Mouse (Mus musculus): Measurements from ENCODE around the gene B3galnt1.
"Not testable (repeated sequence)": the region's sequence is repeated elsewhere in the genome, so short reads cannot be mapped to it uniquely, and the experiment has no call there.

Gene B3galnt1

DNA sequence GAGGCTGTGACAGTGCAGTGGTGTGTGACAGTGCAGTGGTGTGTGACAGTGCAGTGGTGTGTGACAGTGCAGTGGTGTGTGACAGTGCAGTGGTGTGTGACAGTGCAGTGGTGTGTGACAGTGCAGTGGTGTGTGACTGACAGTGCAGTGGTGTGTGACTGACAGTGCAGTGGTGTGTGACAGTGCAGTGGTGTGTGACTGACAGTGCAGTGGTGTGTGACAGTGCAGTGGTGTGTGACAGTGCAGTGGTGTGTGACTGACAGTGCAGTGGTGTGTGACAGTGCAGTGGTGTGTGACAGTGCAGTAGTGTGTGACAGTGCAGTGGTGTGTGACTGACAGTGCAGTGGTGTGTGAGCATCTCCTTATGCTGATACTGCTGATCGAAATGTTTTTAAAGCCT, 33.2 kb downstream of the B3galnt1 start:
- not testable (repeated sequence) for DNase-seq (ENCODE audit: low read depth, low spot score)

DNA sequence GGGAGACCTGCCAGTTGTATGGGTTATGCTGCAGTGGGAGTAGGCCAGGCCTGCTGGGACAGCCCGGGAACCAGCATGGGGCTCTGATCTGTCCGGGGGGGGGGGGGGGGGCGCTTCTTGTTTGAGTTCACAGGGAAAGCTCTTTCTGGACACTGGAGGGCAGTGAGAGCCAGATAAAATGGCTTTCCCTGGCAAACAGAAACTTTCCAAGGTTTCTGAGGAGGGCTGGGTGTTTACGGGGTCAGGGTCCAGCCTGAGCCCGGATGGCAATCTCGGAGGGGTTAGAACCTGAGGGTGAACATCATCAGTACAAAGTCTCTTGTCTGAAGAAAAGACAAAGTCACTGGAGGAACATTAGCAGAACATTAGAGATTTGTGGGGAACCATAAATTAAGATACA, 35.4 kb downstream of the B3galnt1 start:
- no peak for DNase-seq (ENCODE audit: low read depth, low spot score)

DNA sequence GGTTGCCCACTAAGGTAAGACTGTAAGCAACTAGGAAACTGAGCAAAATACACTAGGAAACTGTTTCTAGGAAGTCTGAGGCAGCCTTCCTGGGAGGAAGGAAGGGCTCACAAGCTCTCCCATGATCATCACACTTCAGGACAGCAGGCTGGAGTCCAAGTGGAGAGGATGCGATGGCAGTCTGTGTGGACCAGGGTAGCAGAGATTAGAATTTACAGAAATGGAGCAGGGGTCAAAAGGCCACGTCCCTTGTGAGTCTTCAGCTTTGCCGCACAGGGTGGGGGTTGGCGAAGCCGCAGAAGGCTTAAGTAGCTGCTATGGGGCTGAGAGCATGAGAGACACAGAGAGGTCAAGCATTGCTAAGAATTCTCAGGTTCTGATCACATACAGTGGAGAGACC, 37.1 kb downstream of the B3galnt1 start:
- no peak for DNase-seq (ENCODE audit: low read depth, low spot score)

DNA sequence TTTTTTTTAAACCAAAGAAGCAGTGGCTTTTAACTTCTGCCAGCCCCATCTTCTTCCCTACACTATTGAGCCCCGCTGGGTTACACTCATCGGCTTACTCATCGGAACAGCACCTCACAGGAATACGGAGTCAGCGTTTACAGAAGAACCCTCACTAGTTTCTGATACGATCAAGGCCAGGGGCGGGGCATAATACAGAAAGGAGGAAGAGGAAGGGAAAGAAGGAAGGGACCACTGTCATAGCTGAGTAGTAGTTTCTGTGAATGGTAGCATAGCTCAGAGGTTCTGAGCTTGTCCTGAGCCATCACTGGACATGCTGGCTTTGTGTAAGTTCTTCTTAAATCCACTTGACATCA, 38.8 kb downstream of the B3galnt1 start:
- DNase-seq (ENCODE audit: low read depth, low spot score), result no peak

DNA sequence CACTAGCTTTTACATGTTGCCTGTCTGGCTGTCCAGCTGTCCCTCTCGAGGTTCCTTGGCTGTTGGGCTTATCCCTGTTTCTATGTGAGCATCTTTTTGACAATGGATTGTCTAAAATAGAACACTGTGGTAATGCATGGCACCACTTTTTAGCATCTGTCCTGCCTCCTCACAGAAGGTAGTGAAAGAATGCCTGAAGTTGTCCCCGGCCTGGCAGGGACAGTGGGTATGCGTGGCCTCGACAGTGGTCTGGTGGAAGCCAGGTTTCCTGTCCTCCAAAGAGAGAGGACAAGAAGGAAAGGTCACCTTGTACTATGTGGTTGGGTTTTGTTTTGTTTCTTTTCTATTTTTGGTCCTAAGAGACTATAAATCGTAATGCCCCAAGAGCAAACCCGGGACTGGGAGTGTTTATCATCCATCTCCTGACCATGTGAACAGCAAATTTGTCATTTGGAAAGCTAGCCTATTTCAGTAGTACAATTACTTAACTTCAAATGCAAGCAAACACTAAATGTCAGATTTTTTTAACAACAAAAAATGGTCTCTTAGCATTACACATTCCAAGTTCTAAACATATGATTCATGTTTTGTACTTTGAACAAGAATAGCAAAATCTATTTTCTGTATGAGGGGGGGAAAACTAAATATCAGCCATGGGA, 39.3 kb downstream of the B3galnt1 start:
- DNase-seq (ENCODE audit: low read depth, low spot score), result no peak

DNA sequence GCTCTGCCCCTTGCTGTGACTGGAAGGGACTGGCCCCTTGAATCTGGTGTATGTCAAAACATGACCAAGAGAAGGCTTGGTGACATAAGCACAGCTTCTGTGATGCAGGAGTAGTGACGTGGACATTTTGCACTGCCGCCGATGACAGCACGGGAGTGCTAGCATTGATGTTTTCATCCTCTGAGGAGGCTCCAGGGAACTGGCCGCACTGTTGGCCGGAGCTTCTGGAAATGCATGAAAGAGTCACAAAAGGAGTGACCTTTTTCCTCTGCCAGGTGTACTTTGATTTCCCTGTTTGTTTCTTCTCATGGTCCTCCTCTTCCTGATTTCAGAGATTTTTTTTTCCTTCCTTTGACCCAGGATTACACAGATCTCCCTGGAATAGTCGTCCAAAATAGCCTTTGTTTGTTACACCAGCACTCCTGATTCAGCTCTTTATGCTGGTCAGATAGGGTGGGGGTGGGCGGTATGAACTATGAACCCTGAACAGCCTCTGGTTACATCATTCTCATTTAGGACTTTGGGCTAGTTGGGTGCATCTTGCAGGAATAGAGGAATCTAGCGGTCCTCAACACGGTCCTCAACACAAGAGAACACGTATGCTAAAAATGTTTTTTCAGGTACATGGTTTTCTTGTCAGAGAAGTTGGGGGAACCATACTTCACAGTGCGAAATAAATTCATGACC, 42.5 kb downstream of the B3galnt1 start:
- DNase-seq (ENCODE audit: low read depth, low spot score), result no peak

DNA sequence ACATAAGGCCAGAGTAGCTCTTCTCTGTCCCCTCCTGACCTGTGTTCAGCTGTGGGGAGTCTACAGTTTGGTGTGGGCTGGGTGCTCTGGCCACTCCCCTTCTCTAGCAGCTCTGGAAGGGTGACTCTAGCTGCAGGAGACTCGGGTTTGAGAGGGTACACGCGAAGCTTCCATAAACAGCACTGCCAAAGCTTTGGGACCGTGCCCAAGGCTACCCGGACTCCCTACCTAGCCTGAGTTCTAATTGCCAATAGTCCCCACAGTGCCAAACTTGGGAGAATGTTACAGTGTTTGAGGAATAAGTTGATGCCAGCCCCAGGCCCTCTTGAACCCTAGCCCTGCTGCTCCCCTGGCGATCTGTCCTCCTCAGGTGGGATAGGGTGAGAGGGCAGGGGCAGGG, 43.2 kb downstream of the B3galnt1 start:
- no peak for DNase-seq (ENCODE audit: low read depth, low spot score)

DNA sequence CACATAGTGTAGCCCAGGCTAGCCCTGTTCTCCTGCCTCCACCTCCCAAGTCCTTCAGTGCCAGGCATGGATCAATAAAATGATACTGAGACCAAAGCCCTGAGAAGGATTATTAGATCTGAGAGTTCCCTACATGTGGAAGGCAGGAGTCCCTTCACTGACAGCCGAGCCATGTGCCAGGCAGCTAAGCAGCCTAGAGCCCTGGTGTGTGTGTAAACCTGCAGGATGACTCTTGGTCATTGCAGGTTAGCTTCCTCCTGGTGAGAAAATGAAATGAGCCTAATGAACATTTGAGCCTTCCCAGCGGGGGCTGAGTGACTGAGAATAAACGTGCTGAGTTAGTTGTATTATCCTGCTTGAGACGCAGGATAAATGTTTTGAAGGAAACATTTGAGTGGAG, 49.2 kb downstream of the B3galnt1 start:
- no peak for DNase-seq (ENCODE audit: low read depth, low spot score)

DNA sequence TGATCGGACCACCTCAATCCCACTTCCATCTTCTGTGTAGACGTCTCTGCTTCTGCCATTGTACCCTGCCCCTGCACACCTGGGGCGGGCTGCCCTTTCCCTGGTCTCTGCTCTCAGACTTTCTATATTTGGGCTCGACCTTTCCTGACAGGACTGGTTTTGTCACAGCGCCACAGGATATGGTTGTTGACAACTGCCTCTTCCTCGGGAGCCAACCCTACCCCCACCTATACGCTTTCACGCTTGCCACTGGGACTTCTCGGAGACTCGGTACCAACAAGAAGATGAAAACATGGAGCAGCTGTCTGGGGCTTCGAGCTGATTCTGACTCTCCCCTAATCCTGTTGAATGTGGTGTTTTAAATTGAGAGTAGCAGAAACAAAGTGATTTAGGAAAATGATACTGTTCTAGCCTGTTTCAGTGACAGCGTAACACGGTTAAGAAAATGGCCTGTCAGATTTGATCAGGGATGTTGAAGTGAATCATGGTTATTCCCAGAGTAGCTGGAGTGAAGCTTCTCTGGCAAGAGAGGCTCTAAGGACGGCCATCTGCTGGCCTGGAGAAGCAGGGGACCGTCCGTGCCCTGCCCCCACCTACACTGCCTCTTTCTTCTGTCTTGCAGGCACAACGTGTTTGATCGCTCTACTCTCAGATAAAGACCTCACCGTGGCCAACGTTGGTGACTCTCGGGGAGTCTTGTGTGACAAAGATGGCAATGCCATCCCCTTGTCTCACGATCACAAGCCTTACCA, 49.9 kb downstream of the B3galnt1 start:
- DNase-seq (ENCODE audit: low read depth, low spot score), result no peak

DNA sequence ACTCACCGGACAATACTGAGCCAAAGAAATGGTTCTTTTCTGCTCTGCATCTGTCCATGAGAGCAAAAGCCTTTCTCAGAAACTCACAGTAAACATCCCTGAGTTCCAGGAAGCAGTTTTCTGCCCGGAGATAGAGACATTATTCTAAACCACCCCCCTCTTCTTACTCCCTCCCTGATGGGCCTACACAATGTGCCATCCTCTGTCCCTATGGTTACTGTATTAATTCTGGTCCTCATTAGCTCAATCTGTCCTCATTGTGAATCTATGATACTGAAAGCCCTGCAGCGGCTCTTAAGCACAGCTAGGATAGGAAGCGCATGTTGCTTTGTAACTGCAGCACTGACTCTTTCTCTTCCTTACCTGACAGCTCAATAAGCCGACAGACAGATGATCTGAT, 53.7 kb downstream of the B3galnt1 start:
- DNase-seq (ENCODE audit: low read depth, low spot score), result no peak

DNA sequence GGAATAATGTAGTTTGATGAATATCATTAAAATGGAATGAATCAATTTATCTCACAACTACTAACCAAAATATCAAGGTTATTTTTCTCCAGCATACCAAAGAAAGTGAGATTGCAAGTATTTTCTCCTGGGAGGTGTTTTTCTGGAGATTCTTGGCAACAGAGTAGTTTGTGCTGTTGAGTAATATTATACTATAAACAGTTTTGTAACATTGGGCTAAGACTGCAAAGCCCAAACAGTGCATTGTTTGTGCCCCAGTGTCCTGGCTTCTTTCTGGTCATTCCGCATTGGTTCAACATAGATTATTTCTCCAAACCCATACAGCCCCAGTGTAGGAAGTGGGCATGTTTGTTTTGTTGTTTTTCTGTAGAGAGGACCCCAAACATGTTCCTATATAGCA, 55.0 kb downstream of the B3galnt1 start:
- no peak for DNase-seq (ENCODE audit: low read depth, low spot score)

DNA sequence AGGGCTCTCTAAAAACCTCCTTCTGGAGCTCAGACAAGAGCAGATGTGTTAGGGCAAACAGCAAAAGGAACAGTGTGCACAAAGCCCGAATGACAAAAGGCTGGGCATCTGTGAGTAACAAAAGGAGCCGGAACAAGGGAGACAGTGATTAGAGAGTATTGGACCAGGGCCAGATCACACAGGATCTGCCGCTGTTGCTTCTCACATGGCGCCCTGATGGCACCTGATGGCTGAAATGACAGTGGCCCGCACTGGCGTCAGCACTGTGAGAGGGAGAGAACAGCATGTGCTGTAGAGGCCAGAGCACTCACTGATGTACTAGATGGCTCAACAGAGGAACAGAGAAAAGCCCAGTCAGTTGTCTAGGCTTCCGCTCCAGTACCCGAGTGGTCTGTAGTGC, 55.8 kb downstream of the B3galnt1 start:
- DNase-seq (ENCODE audit: low read depth, low spot score), result no peak

DNA sequence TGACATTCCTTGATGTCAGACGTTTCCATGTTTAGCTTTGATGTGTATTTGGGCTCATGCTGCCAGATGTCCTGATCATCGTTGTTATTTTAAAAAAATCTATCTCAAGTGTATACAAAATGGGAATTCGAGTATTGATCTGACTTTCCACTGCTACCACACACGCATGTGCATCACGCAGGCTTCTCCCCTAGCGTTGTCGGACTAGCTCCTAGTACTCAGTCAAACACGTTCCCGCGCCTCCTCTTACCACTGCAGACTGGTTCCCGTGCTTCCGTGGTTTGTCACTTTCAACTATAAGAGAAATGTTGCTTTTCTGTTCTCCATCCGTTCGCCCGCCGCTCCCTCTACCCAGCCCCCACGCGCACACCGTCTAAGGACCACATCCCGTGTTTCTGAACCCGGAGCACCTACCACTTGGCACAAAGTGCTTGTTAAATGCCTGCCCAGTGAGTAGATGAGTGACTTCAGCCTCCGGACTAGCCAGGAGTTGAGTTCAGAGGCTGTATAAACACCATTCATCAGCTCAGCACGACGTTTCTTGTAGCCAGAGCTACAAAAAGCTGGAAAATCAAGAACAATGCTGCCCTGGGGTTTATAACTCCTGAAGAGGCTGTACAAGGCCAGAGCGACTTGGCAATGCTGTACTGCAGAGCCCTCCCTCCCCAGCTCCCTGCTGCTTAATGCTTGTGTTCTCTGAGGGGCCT, 62.7 kb downstream of the B3galnt1 start:
- DNase-seq (ENCODE audit: low read depth, low spot score), result no peak

DNA sequence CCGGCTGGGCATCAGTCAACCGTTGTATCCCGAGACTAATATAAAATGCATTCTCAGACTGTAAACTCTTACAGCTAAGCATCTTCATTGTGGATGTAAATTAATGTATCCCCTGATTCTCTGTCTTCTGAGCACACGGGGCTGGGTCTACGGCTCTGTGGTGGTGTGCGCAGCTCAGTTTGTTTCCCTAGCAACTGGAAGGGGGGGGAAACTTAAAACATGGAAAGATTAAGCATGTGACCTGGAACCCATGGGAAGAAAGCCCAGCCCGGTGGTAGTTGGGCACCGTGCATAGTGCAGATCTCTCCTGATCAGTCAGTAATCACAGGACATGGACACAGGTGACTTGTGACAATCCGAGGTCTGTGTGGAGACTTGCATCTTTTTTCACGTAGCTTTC, 63.3 kb downstream of the B3galnt1 start:
- no peak for DNase-seq (ENCODE audit: low read depth, low spot score)

DNA sequence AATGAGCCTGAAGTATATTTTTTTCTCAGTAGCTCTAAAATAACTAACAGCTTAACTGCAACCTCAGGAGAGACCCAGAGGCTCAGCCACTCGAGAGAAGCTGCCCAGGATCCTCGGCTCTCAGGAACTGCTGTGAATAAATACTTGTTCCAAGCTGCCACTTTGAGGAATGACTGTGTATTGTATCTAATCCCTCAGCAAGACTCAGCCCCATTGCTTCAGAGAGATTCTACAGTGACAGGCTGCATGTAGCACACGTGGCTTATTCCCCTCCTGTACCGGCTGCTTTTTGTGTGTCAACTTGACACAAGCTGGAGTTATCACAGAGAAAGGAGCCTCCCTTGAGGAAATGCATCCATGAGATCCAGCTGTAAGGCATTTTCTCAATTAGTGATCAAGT, 66.1 kb downstream of the B3galnt1 start:
- DNase-seq (ENCODE audit: low read depth, low spot score), result no peak

DNA sequence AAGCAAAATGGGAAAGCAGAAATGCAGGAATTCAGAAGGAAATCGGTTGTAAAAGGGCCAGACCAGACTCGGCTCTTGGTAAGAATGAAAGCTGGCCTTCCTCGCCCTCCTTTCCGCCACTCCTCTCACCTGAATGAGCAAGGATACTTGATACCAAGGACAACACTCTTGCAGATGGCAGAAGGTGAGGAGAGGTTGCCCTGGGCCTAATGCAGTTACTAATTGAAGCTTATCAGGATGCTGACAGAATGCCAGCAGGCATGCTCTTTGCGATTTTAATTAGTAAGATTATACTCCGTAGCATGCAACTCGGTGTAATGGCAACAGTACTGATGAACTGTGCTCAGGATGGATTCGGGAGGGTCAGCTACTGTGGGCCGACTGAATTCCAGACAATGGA, 67.2 kb downstream of the B3galnt1 start:
- no peak for DNase-seq (ENCODE audit: low read depth, low spot score)

DNA sequence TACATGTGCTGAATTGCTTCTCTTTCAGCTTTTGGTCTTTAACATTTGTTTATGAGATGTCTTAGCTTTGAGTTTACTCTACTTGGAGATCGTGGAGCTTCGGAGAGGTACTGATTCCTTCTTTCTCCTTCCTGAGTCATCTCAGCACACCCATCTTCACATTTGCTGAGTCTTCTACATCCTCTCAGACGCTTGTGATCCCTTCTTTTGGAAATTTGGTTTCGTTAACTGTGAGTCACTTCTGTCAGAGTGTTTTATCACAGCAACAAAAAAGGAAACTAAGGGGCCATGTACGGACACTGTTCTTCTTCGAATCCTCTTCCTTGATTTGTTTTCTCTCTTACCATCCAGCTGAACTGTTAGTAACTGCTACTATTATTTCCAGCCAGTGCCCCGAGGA, 69.2 kb downstream of the B3galnt1 start:
- no peak for DNase-seq (ENCODE audit: low read depth, low spot score)

DNA sequence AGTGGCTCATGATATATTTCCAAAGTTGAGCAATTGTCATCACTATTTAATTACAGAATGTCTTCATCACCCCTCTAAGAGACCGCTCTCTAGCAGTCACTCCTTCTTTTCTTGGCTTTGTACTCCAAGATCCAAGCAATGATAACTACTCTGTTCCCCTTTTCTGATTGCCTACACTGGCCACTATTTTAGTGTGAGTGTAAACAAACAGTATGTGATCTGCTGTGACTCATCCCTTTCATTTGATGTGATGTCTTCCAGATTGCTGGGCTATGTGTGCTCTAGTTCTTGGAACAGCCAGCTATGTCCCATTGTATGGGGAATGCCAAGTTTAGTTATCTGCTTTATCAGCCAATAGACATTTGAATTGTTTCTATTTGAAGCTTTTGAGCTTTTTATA, 71.4 kb downstream of the B3galnt1 start:
- no peak for DNase-seq (ENCODE audit: low read depth, low spot score)

DNA sequence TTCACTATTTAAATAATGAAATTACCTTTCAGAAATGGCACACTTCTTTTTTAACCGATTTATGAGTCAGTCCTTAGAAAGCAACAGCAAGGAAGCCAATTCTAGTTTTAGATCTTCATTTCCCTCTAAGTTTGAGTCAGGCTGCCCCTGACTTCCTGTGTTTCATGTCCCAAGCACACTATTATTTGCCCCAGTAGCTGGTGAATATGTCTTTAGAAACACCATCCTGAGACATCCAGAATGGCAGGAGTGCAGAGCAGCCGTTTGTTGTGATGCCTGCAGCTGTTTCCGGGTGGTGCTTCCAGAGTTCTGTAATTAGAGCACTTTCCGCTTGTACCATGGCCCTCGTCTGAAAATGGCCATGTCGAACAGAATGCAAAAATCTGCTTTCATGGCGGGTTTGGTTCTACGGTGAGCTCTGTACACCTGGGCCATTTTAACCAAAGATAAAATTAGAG, 73.7 kb downstream of the B3galnt1 start:
- DNase-seq (ENCODE audit: low read depth, low spot score), result no peak

DNA sequence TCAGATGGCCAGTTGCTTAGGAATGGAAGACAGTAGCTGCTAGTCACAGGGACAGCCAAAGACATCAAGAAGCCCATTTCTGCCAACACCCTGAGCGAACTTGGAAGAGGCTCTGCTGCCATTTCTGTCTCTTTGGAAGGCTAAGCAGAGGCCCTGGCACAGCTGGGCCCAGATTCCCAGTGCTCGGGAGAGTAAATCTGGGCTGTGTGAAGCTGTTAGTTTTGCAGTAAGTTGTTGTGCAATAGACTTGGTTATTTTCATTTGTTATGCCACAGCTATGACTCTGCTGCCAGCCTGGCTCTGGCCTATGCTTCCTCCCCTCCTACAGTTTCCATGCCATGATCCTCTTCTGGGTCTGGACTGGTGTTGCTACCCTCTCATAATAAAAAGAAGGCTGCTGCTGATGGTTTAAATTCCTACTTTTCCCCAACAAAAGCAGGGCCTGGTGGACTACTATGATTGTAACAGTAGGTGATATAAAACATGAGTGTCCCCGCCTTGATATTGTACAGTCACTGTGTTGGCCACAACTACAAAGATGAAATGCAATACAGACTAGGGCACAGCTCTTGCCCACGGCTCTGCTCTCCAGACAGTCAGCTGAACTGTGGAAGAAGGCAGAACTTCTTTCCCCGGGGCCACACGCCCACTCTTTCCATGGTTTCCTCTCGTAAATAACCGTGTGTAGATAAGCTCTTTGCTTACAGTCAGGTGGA, 74.2 kb downstream of the B3galnt1 start:
- no peak for DNase-seq (ENCODE audit: low read depth, low spot score)

All from brain, embryonic 18.5 days (tissue).